Mouse (Mus musculus): ENCODE data around the gene Rps17. TPM values are rescaled to one million over a fixed set of nuclear protein-coding genes. Genes with fewer than 3 reads are reported as not detected.

The Rps17 gene
- polyA plus RNA-seq (2015; fragmentation: Nextera tagmentation; extraction: Ambion mirVana), result 1,196 and 1,210 TPM in 2 replicates

GRCm38 (mm10) chr7:81344544-81345446, at the start of gene Rps17:
Gene Rps17 (minus strand): TSS chr7:81345254.
- Histone ChIP-seq H3K9ac (replicated peaks; ENCODE audit: low read length) (peak within 1 kb of the TSS; percentile 99), H3K4me3 (ENCODE audit: low read length) (peak within 1 kb of the TSS; percentile 97), H3K4me1 (ENCODE audit: insufficient read depth, low read length) (peaks cover 21% of the 10 kb centered on the region), H3K27me3 (ENCODE audit: insufficient read depth, low read length) (no peaks in the 10 kb centered on the region), H3K36me3 (ENCODE audit: insufficient read depth, low read length) (peaks cover 41% of the 10 kb centered on the region), H3K27ac (ENCODE audit: low read length) (peak within 1 kb of the TSS; percentile 77), H3K4me2 (replicated peaks; ENCODE audit: low read depth, low read length) (peak within 1 kb of the TSS; percentile 96), H3K9me3 (ENCODE audit: low read length) (no peaks in the 10 kb centered on the region)
- under 1% methylated on average over 84 of the region's 85 CpGs for WGBS
- peak; percentile 90 for ATAC-seq (ENCODE audit: low FRiP score, low TSS enrichment)

GRCm38 (mm10) chr7:81379363-81379762, 34.3 kb upstream of the Rps17 start:
- Histone ChIP-seq H3K4me3 (ENCODE audit: low read length) (no peak overlapping the region), H3K27me3 (ENCODE audit: insufficient read depth, low read length) (no peaks in the 10 kb centered on the region), H3K36me3 (ENCODE audit: insufficient read depth, low read length) (no peaks in the 10 kb centered on the region), H3K4me2 (replicated peaks; ENCODE audit: low read depth, low read length) (no peak overlapping the region), H3K4me1 (ENCODE audit: insufficient read depth, low read length) (no peaks in the 10 kb centered on the region), H3K27ac (ENCODE audit: low read length) (no peak overlapping the region), H3K9ac (replicated peaks; ENCODE audit: low read length) (no peak overlapping the region), H3K9me3 (ENCODE audit: low read length) (no peaks in the 10 kb centered on the region)
- WGBS, result 32% methylated on average over 1 of the region's 1 CpGs
- ATAC-seq (ENCODE audit: low FRiP score, low TSS enrichment), result peak; percentile 57; the same call in 1 of the 2 replicates

DNA sequence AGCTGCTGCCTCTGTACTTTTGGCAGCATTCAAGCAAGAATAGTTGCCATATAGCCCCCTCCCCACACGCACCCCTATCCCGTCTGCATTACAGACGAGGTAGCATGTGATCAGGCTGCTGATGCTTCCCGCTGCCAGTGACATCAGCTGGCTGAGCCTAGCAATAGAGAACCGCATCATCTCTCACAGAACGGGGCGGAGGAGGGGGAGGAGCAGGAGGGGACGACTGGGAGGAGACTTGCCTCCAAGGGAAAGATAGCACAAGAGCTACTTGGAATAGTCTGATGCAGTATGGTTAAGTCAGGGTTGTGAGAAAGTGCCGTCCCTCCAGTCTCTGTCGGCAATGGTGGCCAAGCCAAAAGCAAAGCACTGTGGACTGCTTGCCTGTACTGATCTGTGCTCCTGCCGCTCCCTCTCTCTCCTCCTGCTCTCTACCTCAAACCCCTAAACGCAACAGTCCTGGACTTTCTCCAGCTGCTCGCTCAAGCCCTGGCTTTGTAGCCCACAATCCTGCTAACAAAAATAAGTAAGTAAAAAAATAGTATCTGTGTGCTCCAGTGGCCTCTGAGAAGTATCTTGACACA, 27.4 kb upstream of the Rps17 start:
- Histone ChIP-seq H3K4me3 (ENCODE audit: low read length) (no peak overlapping the region), H3K27me3 (ENCODE audit: insufficient read depth, low read length) (peaks cover 5% of the 10 kb centered on the region; the same call in 1 of the 2 replicates), H3K36me3 (ENCODE audit: insufficient read depth, low read length) (no peaks in the 10 kb centered on the region), H3K9me3 (ENCODE audit: low read length) (no peaks in the 10 kb centered on the region), H3K4me2 (replicated peaks; ENCODE audit: low read depth, low read length) (peak overlapping the region; percentile 27), H3K4me1 (ENCODE audit: insufficient read depth, low read length) (peaks cover 5% of the 10 kb centered on the region; the same call in 1 of the 2 replicates), H3K9ac (replicated peaks; ENCODE audit: low read length) (no peak overlapping the region), H3K27ac (ENCODE audit: low read length) (no peak overlapping the region)
- peak; percentile 67; the same call in 1 of the 2 replicates for ATAC-seq (ENCODE audit: low FRiP score, low TSS enrichment)
- 5% methylated on average over 13 of the region's 13 CpGs for WGBS

- ATAC-seq (ENCODE audit: low FRiP score, low TSS enrichment), result no peak
- Histone ChIP-seq H3K9me3 (ENCODE audit: low read length) (no peaks in the 10 kb centered on the region), H3K9ac (replicated peaks; ENCODE audit: low read length) (no peak overlapping the region), H3K27ac (ENCODE audit: low read length) (no peak overlapping the region), H3K36me3 (ENCODE audit: insufficient read depth, low read length) (no peaks in the 10 kb centered on the region), H3K4me2 (replicated peaks; ENCODE audit: low read depth, low read length) (no peak overlapping the region), H3K27me3 (ENCODE audit: insufficient read depth, low read length) (peaks cover 5% of the 10 kb centered on the region; the same call in 1 of the 2 replicates), H3K4me1 (ENCODE audit: insufficient read depth, low read length) (peaks cover 5% of the 10 kb centered on the region; the same call in 1 of the 2 replicates), H3K4me3 (ENCODE audit: low read length) (no peak overlapping the region)
- 21% methylated on average over 5 of the region's 5 CpGs for WGBS
Measured at GRCm38 (mm10) chr7:81371811-81372210, 26.8 kb upstream of the Rps17 start.

- no peak for ATAC-seq (ENCODE audit: low FRiP score, low TSS enrichment)
- H3K4me2 ChIP-seq (replicated peaks; ENCODE audit: low read depth, low read length), result no peak overlapping the region
- peaks cover 5% of the 10 kb centered on the region; the same call in 1 of the 2 replicates for H3K27me3 ChIP-seq (ENCODE audit: insufficient read depth, low read length)
- H3K27ac ChIP-seq (ENCODE audit: low read length), result no peak overlapping the region
- no peak overlapping the region for H3K9ac ChIP-seq (replicated peaks; ENCODE audit: low read length)
- no peaks in the 10 kb centered on the region for H3K36me3 ChIP-seq (ENCODE audit: insufficient read depth, low read length)
- peaks cover 5% of the 10 kb centered on the region; the same call in 1 of the 2 replicates for H3K4me1 ChIP-seq (ENCODE audit: insufficient read depth, low read length)
- no peak overlapping the region for H3K4me3 ChIP-seq (ENCODE audit: low read length)
- no peaks in the 10 kb centered on the region for H3K9me3 ChIP-seq (ENCODE audit: low read length)
- 61% methylated on average over 3 of the region's 3 CpGs for WGBS
Measured at GRCm38 (mm10) chr7:81369724-81370123, 24.7 kb upstream of the Rps17 start.

DNA sequence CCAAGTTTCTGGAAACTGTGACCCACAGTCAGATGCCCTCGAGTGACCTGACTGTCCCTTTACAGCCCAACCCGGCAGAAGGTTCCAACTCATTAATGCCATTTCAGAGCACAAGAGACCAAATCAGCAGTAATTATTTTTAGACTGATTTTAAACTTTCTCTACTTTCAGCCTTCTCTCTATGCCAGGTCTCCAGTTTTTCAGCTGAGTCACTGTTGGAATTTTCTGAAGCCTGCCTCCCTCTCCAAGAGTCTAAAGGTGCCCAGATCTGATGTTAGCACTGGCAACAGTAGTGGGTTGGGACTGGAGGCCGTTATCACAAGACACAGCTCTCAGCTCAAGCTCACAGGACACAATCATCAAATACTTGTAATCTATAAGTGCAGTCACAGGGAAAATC, 22.9 kb upstream of the Rps17 start:
- WGBS, result 62% methylated on average over 3 of the region's 3 CpGs
- ATAC-seq (ENCODE audit: low FRiP score, low TSS enrichment), result no peak
- Histone ChIP-seq H3K4me3 (ENCODE audit: low read length) (no peak overlapping the region), H3K27ac (ENCODE audit: low read length) (no peak overlapping the region), H3K27me3 (ENCODE audit: insufficient read depth, low read length) (0 out of 2 replicates have a peak, but pooled peaks cover 2% of the 10 kb centered on the region), H3K9ac (replicated peaks; ENCODE audit: low read length) (no peak overlapping the region), H3K4me1 (ENCODE audit: insufficient read depth, low read length) (peaks cover 5% of the 10 kb centered on the region; the same call in 1 of the 2 replicates), H3K4me2 (replicated peaks; ENCODE audit: low read depth, low read length) (no peak overlapping the region), H3K9me3 (ENCODE audit: low read length) (no peaks in the 10 kb centered on the region), H3K36me3 (ENCODE audit: insufficient read depth, low read length) (no peaks in the 10 kb centered on the region)

DNA sequence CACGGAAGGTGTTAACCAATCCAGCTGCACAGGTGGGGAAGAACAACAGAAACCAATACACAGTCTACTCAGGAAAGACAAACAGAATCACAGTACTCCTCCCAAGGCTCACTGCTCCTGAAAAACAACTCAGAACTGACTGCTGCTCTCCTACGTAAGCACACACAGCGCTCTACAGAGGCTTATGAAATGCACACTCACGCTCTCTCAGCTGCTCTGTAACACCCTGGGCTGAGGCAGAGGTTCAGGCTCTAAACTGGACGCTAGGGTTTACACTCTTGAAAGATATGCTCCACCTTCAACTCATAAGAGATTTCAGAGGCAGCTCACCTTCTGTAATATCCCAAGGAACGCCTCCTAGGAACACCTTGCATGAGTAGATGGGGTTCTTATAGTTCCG, 11.9 kb upstream of the Rps17 start:
- Histone ChIP-seq H3K4me2 (replicated peaks; ENCODE audit: low read depth, low read length) (no peak overlapping the region), H3K4me3 (ENCODE audit: low read length) (no peak overlapping the region), H3K9ac (replicated peaks; ENCODE audit: low read length) (no peak overlapping the region), H3K4me1 (ENCODE audit: insufficient read depth, low read length) (no peaks in the 10 kb centered on the region), H3K27me3 (ENCODE audit: insufficient read depth, low read length) (no peaks in the 10 kb centered on the region), H3K27ac (ENCODE audit: low read length) (no peak overlapping the region), H3K9me3 (ENCODE audit: low read length) (no peaks in the 10 kb centered on the region), H3K36me3 (ENCODE audit: insufficient read depth, low read length) (no peaks in the 10 kb centered on the region)
- 66% methylated on average over 7 of the region's 7 CpGs for WGBS
- ATAC-seq (ENCODE audit: low FRiP score, low TSS enrichment), result no peak

DNA sequence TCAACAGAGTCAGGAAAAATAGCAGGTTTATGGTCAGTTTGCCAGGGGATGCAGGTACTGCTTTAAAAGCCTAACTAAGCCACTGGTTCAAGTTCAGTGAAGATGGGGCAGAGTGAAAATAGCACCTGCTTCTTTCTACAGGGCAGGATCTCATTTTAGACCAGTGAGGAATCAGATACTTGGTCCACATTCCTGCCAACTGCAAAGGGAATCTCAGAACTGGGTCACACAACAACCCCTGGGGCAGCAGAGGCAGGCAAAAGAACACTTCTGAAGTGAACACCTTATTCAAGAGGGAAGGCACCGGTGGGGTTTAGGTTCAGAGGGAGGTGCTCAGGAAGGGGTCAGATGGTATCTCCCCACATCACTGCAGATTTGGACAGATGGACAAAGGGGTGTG, 11.3 kb upstream of the Rps17 start:
- H3K4me1 ChIP-seq (ENCODE audit: insufficient read depth, low read length), result no peaks in the 10 kb centered on the region
- H3K4me2 ChIP-seq (replicated peaks; ENCODE audit: low read depth, low read length), result no peak overlapping the region
- no peak overlapping the region for H3K4me3 ChIP-seq (ENCODE audit: low read length)
- no peak for ATAC-seq (ENCODE audit: low FRiP score, low TSS enrichment)
- H3K36me3 ChIP-seq (ENCODE audit: insufficient read depth, low read length), result no peaks in the 10 kb centered on the region
- H3K9ac ChIP-seq (replicated peaks; ENCODE audit: low read length), result no peak overlapping the region
- 96% methylated on average over 1 of the region's 1 CpGs for WGBS
- no peaks in the 10 kb centered on the region for H3K27me3 ChIP-seq (ENCODE audit: insufficient read depth, low read length)
- no peak overlapping the region for H3K27ac ChIP-seq (ENCODE audit: low read length)
- no peaks in the 10 kb centered on the region for H3K9me3 ChIP-seq (ENCODE audit: low read length)

- Histone ChIP-seq H3K27me3 (ENCODE audit: insufficient read depth, low read length) (no peaks in the 10 kb centered on the region), H3K27ac (ENCODE audit: low read length) (no peak overlapping the region), H3K4me3 (ENCODE audit: low read length) (no peak overlapping the region), H3K36me3 (ENCODE audit: insufficient read depth, low read length) (no peaks in the 10 kb centered on the region), H3K4me1 (ENCODE audit: insufficient read depth, low read length) (no peaks in the 10 kb centered on the region), H3K9ac (replicated peaks; ENCODE audit: low read length) (no peak overlapping the region), H3K4me2 (replicated peaks; ENCODE audit: low read depth, low read length) (no peak overlapping the region), H3K9me3 (ENCODE audit: low read length) (no peaks in the 10 kb centered on the region)
- WGBS, result 56% methylated on average over 7 of the region's 7 CpGs
- ATAC-seq (ENCODE audit: low FRiP score, low TSS enrichment), result no peak
Measured at GRCm38 (mm10) chr7:81355746-81356145, 10.7 kb upstream of the Rps17 start.

GRCm38 (mm10) chr7:81351826-81352225, 6.8 kb upstream of the Rps17 start:
- no peaks in the 10 kb centered on the region for H3K4me1 ChIP-seq (ENCODE audit: insufficient read depth, low read length)
- H3K9ac ChIP-seq (replicated peaks; ENCODE audit: low read length), result no peak overlapping the region
- H3K9me3 ChIP-seq (ENCODE audit: low read length), result no peaks in the 10 kb centered on the region
- no peak overlapping the region for H3K4me3 ChIP-seq (ENCODE audit: low read length)
- no peak overlapping the region for H3K27ac ChIP-seq (ENCODE audit: low read length)
- no peak overlapping the region for H3K4me2 ChIP-seq (replicated peaks; ENCODE audit: low read depth, low read length)
- WGBS, result 67% methylated on average over 4 of the region's 4 CpGs
- H3K36me3 ChIP-seq (ENCODE audit: insufficient read depth, low read length), result no peaks in the 10 kb centered on the region
- ATAC-seq (ENCODE audit: low FRiP score, low TSS enrichment), result no peak
- H3K27me3 ChIP-seq (ENCODE audit: insufficient read depth, low read length), result no peaks in the 10 kb centered on the region
